ENCODE assay signal across 36 mouse cellular contexts in the genomic region with DNA sequence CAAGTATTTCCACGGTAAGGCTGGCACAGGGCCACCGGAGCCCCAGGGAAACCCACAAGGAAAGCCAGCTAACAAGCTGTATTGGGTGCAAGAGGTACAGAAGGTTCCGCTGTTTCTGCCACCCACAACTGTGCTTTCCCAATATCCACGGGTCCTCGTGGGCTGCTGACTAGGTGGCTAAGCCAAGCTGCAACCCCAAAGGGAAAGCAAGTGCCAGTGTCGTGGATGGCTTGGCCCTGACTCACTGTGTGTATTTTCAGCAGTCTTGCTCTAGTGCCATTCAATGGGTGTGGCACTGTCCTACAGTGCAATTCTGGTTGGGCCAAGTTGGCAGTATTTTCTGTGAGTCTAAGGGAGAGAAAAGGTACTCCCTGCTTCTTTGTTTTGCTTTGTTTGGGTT. TPM values are rescaled to one million over a fixed set of nuclear protein-coding genes. Genes with fewer than 3 reads are reported as not detected.
A peak's percentile ranks its signal among the peaks of the same experiment; 100 is the strongest.
DNase-seq lines count a peak whose midpoint lies in the region; ATAC-seq and TF ChIP-seq lines count a peak whose summit lies in the region.
"Had no signal": no experiment of that assay in that cellular context is flagged by ENCODE, and none has a peak within 500 bp of the region (broad histone marks: within the 10 kb centered on the region; RNA-seq: fewer than 3 reads in every experiment).

No protein-coding gene starts in this region.

- no peaks in the 10 kb centered on the region for H3K4me1 ChIP-seq in liver, embryonic 11.5 days (replicated peaks; ENCODE audit: control insufficient read depth, insufficient read depth, low read length)
- H3K4me1 ChIP-seq: heart, embryonic 10.5 days; heart, embryonic 15.5 days; hindbrain, embryonic 12.5 days; limb, embryonic 13.5 days; liver, embryonic 13.5 days; neural tube, embryonic 12.5 days had no signal

- H3K4me3 ChIP-seq in myocyte: no peak overlapping the region
- H3K4me3 ChIP-seq in liver, embryonic 11.5 days (ENCODE audit: low read depth, low read length): no peak overlapping the region
- H3K4me3 ChIP-seq: heart, embryonic 10.5 days; heart, embryonic 15.5 days; hindbrain, embryonic 12.5 days; limb, embryonic 13.5 days; liver, embryonic 13.5 days; midbrain, embryonic 15.5 days; neural tube, embryonic 12.5 days had no signal

- H3K27me3 ChIP-seq in Patski (no peaks in the 10 kb centered on the region), myocyte (ENCODE audit: control insufficient read depth, insufficient read depth, insufficient read length) (no peaks in the 10 kb centered on the region)
- no peaks in the 10 kb centered on the region for H3K27me3 ChIP-seq in liver, embryonic 11.5 days (replicated peaks; ENCODE audit: control insufficient read depth, insufficient read depth, low read length)
- H3K27me3 ChIP-seq: heart, embryonic 15.5 days; hindbrain, embryonic 12.5 days; limb, embryonic 13.5 days; liver, embryonic 13.5 days; midbrain, embryonic 15.5 days; neural tube, embryonic 12.5 days had no signal

- no peaks in the 10 kb centered on the region for H3K9me3 ChIP-seq in liver, embryonic 11.5 days (ENCODE audit: control insufficient read depth, low read length)
- H3K9me3 ChIP-seq: heart, embryonic 10.5 days; heart, embryonic 15.5 days; hindbrain, embryonic 12.5 days; limb, embryonic 13.5 days; liver, embryonic 13.5 days; midbrain, embryonic 15.5 days; neural tube, embryonic 12.5 days had no signal

- in situ Hi-C loops in Patski (cut with MboI; ENCODE audit: low pct_unique_long_range_greater_than_20kb): no loop called here

- TF ChIP-seq CTCF in Patski (IDR thresholded peaks at IDR 0.05): no peak

- POLR2A ChIA-PET in Patski (lab: Charles Lee): no interaction called here

- peak; percentile 16 for DNase-seq in adrenal gland, postnatal 10 days
- DNase-seq in adrenal gland, postnatal 36 days: no peak
- DNase-seq in layer of hippocampus, adult 9-11 months: peak; percentile 9
- DNase-seq in layer of hippocampus, postnatal 36 days: no peak
- peak; percentile 3 for DNase-seq in Patski (ENCODE audit: low read depth, low spot score)
- no peak for DNase-seq in liver, embryonic 11.5 days (ENCODE audit: low spot score)
- DNase-seq: cerebellum, adult 11 months; cerebellum, adult 9-10 months; cerebellum, postnatal 36 days; forebrain, postnatal 0 days; heart, postnatal 36 days; kidney, adult 9 months; kidney, postnatal 25 days; liver, embryonic 13.5 days; lung, adult 2 months; lung, postnatal 10 days; right cerebral cortex, adult 18-20 months; thymus, adult 2 months; thymus, postnatal 36 days had no signal

- H3K4me2 ChIP-seq in myocyte (ENCODE audit: low read depth): peak overlapping the region; percentile 56
- H3K4me2 ChIP-seq in liver, embryonic 11.5 days: no peak overlapping the region
- H3K4me2 ChIP-seq: heart, embryonic 15.5 days; hindbrain, embryonic 12.5 days; limb, embryonic 13.5 days; liver, embryonic 13.5 days; midbrain, embryonic 15.5 days; neural tube, embryonic 12.5 days had no signal

- peak; percentile 81 for ATAC-seq in Patski
- no peak for ATAC-seq in megakaryocyte progenitor cell, adult 5-6 weeks (replicated peaks; ENCODE audit: poor library complexity)
- ATAC-seq in liver, embryonic 11.5 days (replicated peaks; ENCODE audit: low FRiP score): no peak
- ATAC-seq: activated CD4-positive, CD25-positive, alpha-beta regulatory T cell, adult 4 months; forebrain, postnatal 0 days; intestine, postnatal 0 days had no signal

- H3K79me2 ChIP-seq in myocyte (ENCODE audit: control insufficient read depth, insufficient read depth): no peaks in the 10 kb centered on the region

- WGBS in liver, embryonic 11.5 days: 66% methylated on average over 6 of the region's 6 CpGs

- CTCF ChIA-PET in Patski (lab: Charles Lee): interaction anchor here (0.9 kb wide), 1 partner anchor 15 kb away, joined by 3 read pairs; no protein-coding TSS in a partner anchor

- H3K36me3 ChIP-seq in myocyte (ENCODE audit: control insufficient read depth, insufficient read depth): no peaks in the 10 kb centered on the region
- H3K36me3 ChIP-seq in liver, embryonic 11.5 days (ENCODE audit: control insufficient read depth, insufficient read depth, low read length): no peaks in the 10 kb centered on the region
- H3K36me3 ChIP-seq: heart, embryonic 10.5 days; heart, embryonic 15.5 days; hindbrain, embryonic 12.5 days; limb, embryonic 13.5 days; liver, embryonic 13.5 days; midbrain, embryonic 15.5 days; neural tube, embryonic 12.5 days had no signal

- TF ChIP-seq POLR2A in myocyte (IDR thresholded peaks at IDR 0.05; ENCODE audit: insufficient read length, low read depth): no peak

- no peak overlapping the region for H3K27ac ChIP-seq in liver, embryonic 11.5 days (ENCODE audit: low read depth, low read length)
- H3K27ac ChIP-seq: heart, embryonic 10.5 days; heart, embryonic 15.5 days; hindbrain, embryonic 12.5 days; limb, embryonic 13.5 days; liver, embryonic 13.5 days; macrophage; midbrain, embryonic 15.5 days; neural tube, embryonic 12.5 days had no signal

- no peak overlapping the region for H3ac ChIP-seq in myocyte (ENCODE audit: control insufficient read depth, insufficient read length)

- H3K9ac ChIP-seq in liver, embryonic 11.5 days (ENCODE audit: low read depth, low read length): no peak overlapping the region
- H3K9ac ChIP-seq: forebrain, postnatal 0 days; heart, embryonic 15.5 days; hindbrain, embryonic 12.5 days; limb, embryonic 13.5 days; liver, embryonic 13.5 days; midbrain, embryonic 15.5 days; neural tube, embryonic 12.5 days had no signal

TF ChIP-seq in myocyte, 11 proteins besides CTCF, POLR2A, EP300 and RAD21:
- TF ChIP-seq MYOD1 (IDR thresholded peaks at IDR 0.05; ENCODE audit: control insufficient read depth in 1 of 3, insufficient read length in 2 of 3, low read depth in 2 of 3): no peak
- peak in 1 of 3 experiments; percentile 19 for TF ChIP-seq MYOG (IDR thresholded peaks at IDR 0.05; ENCODE audit: control insufficient read depth in 1 of 3, insufficient read depth in 1 of 3, insufficient read length in 2 of 3, low read depth in 2 of 3)
TF ChIP-seq in myocyte: peak in this region for 1.

RNA-seq across cellular contexts. Expression of gene Zscan18, which starts 16.1 kb away (rescaled TPM):
- total RNA-seq in adrenal gland, postnatal 10 days (2021): 1 to 10 TPM; 2.5 to 5.0 TPM
- total RNA-seq in adrenal gland, postnatal 36 days (2021): 1 to 10 TPM; 2.3 to 4.3 TPM
- 10 to 100 TPM; 23.2 to 25.2 TPM for total RNA-seq in layer of hippocampus, postnatal 36 days (2021)
- 1.0 TPM for polyA plus RNA-seq in Patski (2021)
- polyA plus RNA-seq in myocyte (2012; fragmentation: generic; extraction: Trizol): 0.22 TPM
- 0.95 and 2.0 TPM in 2 replicates for total RNA-seq in megakaryocyte progenitor cell, adult 5-6 weeks (2015)
- total RNA-seq in megakaryocyte progenitor cell, adult 5-6 weeks (2017): 1.1 and 1.7 TPM in 2 replicates
- 4.4 and 5.1 TPM in 2 replicates for polyA plus RNA-seq in liver, embryonic 11.5 days (2014; fragmentation: Nextera tagmentation; extraction: Ambion mirVana)
- total RNA-seq: MEL had no signal

RNA-seq across cellular contexts. Expression of gene Zfp329, which starts 31.3 kb away (rescaled TPM):
- 10 to 100 TPM in 1 of 2 experiments, 1 to 10 TPM in 1; 7.8 to 14.0 TPM for total RNA-seq in adrenal gland, postnatal 10 days (2021)
- total RNA-seq in adrenal gland, postnatal 36 days (2021): 10 to 100 TPM; 10.5 to 11.0 TPM
- total RNA-seq in layer of hippocampus, postnatal 36 days (2021): 10 to 100 TPM; 22.9 to 27.8 TPM
- 6.1 TPM for polyA plus RNA-seq in Patski (2021)
- 1.0 TPM for polyA plus RNA-seq in myocyte (2012; fragmentation: generic; extraction: Trizol)
- 6.5 and 7.5 TPM in 2 replicates for total RNA-seq in megakaryocyte progenitor cell, adult 5-6 weeks (2015)
- total RNA-seq in megakaryocyte progenitor cell, adult 5-6 weeks (2017): 6.2 and 7.8 TPM in 2 replicates
- polyA plus RNA-seq in liver, embryonic 11.5 days (2014; fragmentation: Nextera tagmentation; extraction: Ambion mirVana): 7.9 and 9.8 TPM in 2 replicates

RNA-seq across cellular contexts. Expression of gene Zfp110, which starts 47.2 kb away (rescaled TPM):
- 10 to 100 TPM; 22.4 to 25.6 TPM for total RNA-seq in adrenal gland, postnatal 10 days (2021)
- total RNA-seq in adrenal gland, postnatal 36 days (2021): 10 to 100 TPM; 22.2 to 24.0 TPM
- total RNA-seq in layer of hippocampus, postnatal 36 days (2021): 10 to 100 TPM; 13.6 to 14.7 TPM
- polyA plus RNA-seq in Patski (2021) (8.1 TPM), myocyte (2012; fragmentation: generic; extraction: Trizol) (11.4 TPM)
- 26.4 and 30.9 TPM in 2 replicates for total RNA-seq in megakaryocyte progenitor cell, adult 5-6 weeks (2015)
- total RNA-seq in megakaryocyte progenitor cell, adult 5-6 weeks (2017): 31.2 and 36.8 TPM in 2 replicates
- 27.5 and 27.9 TPM in 2 replicates for polyA plus RNA-seq in liver, embryonic 11.5 days (2014; fragmentation: Nextera tagmentation; extraction: Ambion mirVana)

RNA-seq across cellular contexts. Expression of gene Vmn2r56, which starts 52.5 kb away (rescaled TPM):
- not detected for total RNA-seq in adrenal gland, postnatal 10 days (2021)
- total RNA-seq in adrenal gland, postnatal 36 days (2021): not detected
- not detected for total RNA-seq in layer of hippocampus, postnatal 36 days (2021)
- polyA plus RNA-seq in Patski (2021): not detected
- polyA plus RNA-seq in myocyte (2012; fragmentation: generic; extraction: Trizol): not detected
- total RNA-seq in megakaryocyte progenitor cell, adult 5-6 weeks (2015): not detected in 2 replicates
- total RNA-seq in megakaryocyte progenitor cell, adult 5-6 weeks (2017): not detected in 2 replicates
- polyA plus RNA-seq in liver, embryonic 11.5 days (2014; fragmentation: Nextera tagmentation; extraction: Ambion mirVana): not detected in 2 replicates
- total RNA-seq: gastrocnemius, adult 8-10 months; gastrocnemius, postnatal 4 days; heart, postnatal 36 days; layer of hippocampus, postnatal 14 days; MEL had no signal
- polyA plus RNA-seq: embryonic facial prominence, embryonic 11.5 days; heart, embryonic 10.5 days; heart, embryonic 15.5 days; hindbrain, embryonic 12.5 days; intestine, postnatal 0 days; limb, embryonic 13.5 days; liver, embryonic 13.5 days; lung, adult 2 months; macrophage; midbrain, embryonic 15.5 days; neural tube, embryonic 12.5 days; spleen, adult 2 months; thymus, adult 2 months had no signal

Comparison
In these comparisons a context has a peak if more than half of its experiments do, and no peak if none do; other contexts are left out.
1. DNase-seq: peak in adrenal gland, postnatal 10 days (single experiment), layer of hippocampus, adult 9-11 months (single experiment) and Patski (single experiment); none in adrenal gland, postnatal 36 days (0 of 2), layer of hippocampus, postnatal 36 days (0 of 2) and liver, embryonic 11.5 days (single experiment).
2. RNA of gene Zscan18, which starts 16.1 kb away (total RNA-seq): 23.2 to 25.2 TPM in layer of hippocampus, postnatal 36 days; 2.5 to 5.0 TPM in adrenal gland, postnatal 10 days, 2.3 to 4.3 TPM in adrenal gland, postnatal 36 days and 0.95 to 2.0 TPM in megakaryocyte progenitor cell, adult 5-6 weeks; every median in the first group is over 4 times any median in the second.